Mouse (Mus musculus): ENCODE measurements around the gene Thop1. TPM values are rescaled to one million over a fixed set of nuclear protein-coding genes. Genes with fewer than 3 reads are reported as not detected.
"Not testable (repeated sequence)": the region's sequence is repeated elsewhere in the genome, so short reads cannot be mapped to it uniquely, and the experiment has no call there.

The Thop1 gene
- total RNA-seq (2021) = 10 to 100 TPM; 14.5 to 15.5 TPM

DNA sequence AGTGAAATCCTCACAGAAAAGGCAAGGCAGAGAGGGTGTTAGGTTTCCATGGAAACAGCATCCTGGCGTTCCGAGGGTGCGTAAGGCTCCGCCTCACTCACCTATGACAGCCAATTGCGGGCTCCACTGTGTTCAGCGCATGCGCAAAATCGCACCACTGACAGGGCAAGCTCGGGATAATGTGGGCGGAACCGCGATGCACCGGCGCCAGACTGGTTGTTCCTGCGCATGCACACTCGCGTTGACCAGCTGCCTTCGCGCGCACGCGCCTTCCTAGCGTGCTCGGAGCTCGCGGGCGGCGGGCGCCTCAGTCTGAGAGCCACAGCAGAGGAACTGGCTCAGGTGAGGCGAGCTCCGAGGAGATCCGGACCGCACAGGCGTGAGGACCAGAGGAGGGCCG lies at the start of gene Thop1:
TSS of gene Thop1 (plus strand) at position 200 of the 400 bp plus-strand sequence.
- peak; percentile 98 for DNase-seq

DNA sequence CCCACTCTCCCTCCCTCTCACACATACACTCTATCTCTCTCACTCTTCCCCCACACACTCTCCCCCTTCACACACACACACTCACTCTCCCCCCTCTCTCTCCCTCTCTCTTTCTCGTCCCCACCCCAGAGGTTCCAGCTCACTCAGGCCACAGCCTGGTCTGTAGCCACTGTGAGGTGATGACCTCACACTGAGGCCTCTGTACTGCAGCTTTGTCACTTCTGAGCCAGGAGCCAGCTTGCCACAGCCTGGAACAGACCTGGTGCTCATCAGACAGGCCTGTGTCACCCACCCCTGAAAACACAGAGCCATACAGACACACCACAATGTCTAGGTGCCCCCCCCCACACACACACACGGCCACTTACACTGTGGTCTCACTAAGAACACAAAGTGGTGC lies 49.6 kb upstream of the Thop1 start:
- DNase-seq = no peak

DNA sequence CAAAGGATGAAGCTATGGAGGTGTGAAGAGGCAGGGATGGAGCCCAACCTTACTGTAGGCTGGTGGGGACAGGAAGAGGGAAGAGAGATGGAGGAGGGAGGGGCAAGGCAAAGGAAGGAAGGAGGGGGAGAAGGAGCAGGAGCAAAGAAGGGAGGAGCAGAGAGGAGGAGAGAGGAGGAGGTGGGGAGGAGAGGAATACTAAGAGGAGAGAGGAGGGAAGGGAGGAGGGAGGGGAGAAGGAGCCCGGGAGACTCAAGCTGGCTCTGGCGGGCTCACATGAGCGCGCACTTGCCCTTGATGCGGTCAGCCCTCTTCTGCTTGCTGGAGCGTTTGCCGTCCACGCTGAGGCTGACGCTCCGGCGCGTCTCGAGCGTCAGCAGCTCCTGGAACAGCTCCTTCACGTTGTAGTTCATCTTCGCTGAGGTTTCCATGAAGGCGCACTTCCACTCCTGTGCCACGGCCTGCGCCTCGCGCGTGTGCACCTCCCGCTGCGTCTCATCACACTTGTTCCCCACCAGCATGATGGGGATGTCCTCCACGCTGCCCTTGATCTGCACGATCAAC lies 48.2 kb upstream of the Thop1 start:
- DNase-seq = no peak

DNA sequence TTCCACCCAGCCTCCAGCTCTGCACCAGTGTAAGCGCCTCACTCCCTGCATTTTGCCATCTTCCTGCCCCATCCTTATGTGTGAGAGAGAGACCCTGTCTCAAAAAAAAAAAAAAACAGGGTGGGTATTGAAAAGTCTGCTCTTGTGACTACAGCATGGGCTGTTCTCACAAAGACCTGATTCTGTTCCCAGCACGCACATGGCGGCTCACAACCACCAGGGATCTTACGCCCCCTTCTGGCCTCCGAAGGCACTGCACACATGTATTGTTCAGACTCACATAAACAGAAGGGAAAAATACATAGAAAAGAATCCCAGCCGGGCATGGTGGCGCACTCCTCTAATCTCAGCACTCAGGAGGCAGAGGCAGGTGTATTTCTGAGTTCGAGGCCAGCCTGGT lies 47.1 kb upstream of the Thop1 start:
- DNase-seq = no peak

DNA sequence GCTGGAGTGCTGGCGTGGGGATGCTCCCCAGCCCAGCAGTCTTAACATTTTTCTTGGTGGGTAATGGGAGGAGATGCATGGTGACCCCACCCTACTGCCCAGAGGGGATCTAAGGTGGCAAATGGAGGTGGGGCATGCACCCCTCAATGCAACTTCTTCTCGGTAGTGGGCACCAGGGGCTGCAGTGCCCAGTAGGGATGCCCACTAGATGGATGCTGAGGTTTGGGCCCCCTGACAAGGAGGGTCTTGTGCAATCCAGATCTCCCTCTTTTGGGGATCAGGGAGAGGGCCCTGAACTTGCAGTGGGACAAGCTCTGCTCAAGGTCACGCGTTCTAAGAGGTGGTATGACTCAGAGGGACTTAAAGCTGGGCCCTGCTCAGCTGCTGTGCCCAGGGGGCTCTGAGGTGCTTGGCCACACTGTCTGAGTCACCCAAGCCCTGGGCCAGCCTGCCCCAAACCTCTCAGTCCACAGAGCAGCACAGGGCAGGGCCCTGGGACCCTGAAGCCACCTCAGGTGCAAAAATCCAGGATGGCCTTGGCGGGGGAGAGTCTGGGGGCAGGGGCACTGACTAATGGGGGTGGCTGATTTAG lies 45.4 kb upstream of the Thop1 start:
- no peak for DNase-seq

DNA sequence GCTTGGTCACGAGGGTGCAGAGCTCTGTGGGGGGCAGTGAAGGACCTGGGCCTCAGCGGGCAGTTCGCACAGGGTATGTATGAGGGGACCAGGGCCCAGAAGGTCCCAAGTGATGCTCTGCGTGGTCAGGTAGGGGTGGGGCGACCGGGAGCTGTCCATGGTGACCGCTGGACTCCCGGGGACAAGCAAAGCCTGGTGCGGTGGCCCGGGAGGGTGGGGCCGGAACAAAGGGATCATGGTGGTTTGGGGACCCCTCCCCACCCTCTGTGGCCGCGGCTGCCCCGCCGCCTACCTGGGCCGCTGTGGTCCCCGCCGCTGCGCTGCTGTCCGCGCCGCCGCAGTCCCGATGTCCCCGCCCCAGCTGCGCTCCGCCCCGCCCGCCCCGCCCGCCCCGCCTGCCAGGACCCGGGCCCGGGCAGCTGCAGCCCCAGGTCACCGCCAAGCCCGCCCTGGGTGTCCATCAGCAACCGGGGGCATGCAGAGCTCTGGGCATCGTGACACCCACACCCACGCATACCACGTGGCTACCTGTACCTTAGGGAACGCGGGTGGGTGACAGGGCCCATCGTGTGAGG lies 44.7 kb upstream of the Thop1 start:
- peak; percentile 37 for DNase-seq

DNA sequence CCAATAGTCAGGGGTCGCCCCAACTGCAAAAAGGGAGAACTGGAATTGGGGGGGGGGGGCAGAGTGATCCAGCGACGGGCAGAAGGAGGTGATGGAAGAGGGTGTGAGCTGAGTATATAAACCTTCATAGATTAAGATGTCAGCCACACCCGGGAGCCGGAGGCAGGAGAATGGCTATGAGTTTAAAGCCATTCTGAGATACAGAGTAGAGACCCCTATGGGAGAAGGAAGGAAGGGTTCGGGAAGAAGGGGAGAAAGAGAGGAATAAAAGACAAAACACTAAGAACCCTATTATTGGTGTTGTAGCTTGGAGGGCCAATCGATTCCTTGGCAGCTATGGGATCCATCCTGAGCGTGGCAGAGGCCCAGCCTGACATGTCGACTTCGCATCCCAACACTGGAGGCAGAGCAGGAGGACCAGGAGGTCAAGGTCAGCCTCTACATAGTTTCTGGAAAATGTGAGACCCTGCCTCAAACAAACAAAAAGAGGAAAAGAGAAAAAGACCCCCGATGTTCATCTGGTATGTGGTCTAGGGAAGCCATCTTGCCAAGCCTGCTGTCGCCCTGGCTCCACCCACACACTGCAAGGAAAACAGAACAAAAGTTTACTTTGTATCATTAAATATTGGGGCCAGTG lies 44.1 kb upstream of the Thop1 start, which contains the start of gene Diras1:
TSS of gene Diras1 (minus strand) at position 24 of the 637 bp plus-strand sequence.
- DNase-seq = no peak

DNA sequence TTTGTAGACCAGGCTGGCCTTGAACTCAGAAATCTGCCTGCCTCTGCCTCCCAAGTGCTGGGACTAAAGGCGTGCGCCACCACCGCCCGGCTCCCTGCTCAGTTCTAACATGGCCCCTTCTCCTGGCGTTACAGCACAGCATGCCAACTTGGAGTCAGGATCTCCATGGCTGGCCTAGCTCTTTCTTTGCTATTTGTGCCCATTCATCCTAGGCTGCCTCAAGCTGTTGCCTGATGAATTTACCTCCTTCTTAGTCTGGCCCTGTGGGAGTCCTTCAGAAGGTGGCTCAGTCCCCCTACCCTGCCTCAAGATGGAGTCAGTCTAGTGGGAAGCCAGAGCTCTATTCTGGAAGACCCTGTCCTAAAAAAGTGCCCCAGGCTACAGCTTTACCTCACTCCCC lies 43.0 kb upstream of the Thop1 start:
- DNase-seq = no peak

DNA sequence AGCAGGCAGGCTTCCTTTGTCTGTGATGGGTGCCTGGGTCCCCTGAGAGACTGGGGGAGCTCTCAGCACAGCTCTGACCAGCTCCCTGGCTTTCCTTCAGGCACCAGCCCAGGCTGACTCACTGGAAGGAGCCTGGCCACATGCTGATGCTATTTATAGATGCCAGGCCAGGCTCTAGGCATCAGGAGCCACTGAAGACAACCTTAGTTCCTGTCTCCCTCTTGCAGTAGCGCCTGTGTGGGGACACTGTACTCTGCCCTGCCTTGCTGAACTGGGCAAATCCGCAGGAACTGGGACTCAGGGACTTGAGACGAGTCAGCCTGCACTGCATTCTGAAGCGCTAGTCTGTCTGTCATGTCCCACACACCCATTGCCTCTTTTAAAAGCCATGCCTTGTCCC lies 42.5 kb upstream of the Thop1 start:
- peak; percentile 31 for DNase-seq

DNA sequence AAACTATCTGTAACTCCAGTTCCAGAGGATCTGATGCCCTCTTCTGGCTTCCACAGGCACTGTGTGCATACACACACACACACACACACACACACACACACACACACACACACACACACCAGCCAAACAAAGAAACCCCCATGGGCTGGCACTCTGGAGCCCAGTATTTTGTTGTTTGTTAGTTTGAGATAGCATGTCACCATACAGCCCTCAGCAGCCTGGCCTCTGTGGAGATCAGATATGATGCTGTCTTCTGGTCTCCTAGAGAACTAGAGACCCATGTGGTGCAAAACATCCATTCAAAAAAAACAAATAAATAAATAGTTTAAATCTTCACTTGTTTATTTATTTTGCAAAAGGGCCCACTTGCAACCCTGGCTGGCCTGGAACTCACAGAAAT lies 41.6 kb upstream of the Thop1 start:
- no peak for DNase-seq

DNA sequence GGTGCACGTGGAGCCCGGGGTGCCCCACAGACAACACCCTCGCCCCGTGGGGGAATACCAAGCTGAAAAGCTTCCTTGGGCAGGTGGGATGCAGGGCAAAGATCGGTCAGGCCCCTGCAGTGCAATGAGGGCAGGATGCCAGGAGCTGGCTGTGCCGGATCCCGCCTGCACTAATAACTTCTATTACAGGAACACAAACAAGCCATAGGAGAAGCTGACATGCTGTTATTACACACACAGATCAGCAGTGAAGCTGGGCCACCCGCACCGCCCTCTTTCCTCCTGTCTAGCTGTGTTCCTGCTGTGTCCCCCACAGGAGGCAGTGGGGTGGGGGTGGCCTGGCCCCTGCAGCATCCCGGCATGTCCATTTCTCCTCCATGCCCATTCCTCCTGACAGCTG lies 40.8 kb upstream of the Thop1 start:
- DNase-seq = no peak

DNA sequence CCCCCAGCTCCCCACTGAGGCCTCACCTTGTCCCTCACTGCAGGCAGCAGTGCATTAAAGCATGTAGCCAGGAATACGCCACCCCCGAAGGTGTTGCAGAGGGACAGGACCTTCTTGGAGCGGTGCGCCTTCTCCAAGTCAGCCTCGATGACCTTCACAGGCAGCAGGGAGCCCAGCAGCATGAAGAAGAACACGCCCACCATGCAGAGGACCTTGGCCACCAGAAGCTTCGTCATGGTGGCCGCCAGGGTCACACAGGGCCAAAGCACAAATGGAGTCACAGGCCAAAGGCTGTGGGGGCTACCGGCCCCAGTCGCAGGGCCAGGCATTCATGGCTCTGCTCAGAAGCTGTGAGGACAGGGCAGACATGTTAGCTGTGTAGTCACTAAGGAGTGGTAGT lies 36.2 kb upstream of the Thop1 start:
- DNase-seq = no peak

DNA sequence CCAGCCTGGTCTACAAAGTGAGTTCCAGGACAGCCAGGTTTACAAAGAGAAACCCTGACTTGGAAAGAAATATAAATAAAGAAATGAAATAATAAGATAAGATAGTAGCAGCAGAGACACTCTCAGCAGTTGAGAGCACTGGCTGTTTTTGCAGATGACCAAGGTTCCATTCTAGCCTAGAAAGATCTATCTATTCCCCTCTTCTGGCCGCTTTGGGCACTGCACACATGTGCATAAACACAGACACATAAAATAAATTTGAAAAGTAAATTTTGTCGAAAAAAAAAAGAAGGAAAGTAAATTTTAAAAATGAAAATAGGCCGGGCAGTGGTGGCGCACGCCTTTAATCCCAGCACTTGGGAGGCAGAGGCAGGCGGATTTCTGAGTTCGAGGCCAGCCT lies 33.6 kb upstream of the Thop1 start:
- DNase-seq = no peak

DNA sequence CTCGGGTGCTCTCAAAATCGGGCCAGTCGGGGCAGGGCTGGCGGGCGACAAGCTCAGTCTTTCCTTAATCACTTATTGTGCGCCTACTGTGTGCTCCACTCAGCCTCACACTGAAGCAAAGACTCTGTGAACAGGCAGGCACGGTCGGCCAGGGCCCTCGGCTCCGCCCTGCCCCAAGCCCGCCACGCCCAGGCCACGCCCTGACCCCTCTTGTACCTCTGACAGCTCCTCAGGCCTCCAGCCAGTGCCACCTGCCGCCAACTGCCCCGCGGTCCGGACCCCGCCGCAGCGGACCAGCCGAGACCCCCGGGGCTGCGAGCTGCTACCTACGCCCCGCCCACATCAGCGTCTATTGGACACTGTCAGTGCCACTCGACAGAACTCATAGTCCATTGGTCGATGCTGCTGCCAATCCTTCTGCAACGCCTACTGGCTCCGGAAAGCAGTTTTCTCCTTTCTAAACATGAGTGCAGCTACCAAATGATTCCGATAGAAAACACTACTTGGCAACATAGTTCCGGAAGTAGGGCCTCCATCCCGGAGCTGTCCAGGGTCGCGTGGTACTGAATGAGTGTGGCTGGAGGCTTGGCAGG lies 32.8 kb upstream of the Thop1 start, which contains the start of gene Slc39a3:
TSS of gene Slc39a3 (minus strand) at position 439 of the 593 bp plus-strand sequence.
- peak; percentile 100 for DNase-seq

DNA sequence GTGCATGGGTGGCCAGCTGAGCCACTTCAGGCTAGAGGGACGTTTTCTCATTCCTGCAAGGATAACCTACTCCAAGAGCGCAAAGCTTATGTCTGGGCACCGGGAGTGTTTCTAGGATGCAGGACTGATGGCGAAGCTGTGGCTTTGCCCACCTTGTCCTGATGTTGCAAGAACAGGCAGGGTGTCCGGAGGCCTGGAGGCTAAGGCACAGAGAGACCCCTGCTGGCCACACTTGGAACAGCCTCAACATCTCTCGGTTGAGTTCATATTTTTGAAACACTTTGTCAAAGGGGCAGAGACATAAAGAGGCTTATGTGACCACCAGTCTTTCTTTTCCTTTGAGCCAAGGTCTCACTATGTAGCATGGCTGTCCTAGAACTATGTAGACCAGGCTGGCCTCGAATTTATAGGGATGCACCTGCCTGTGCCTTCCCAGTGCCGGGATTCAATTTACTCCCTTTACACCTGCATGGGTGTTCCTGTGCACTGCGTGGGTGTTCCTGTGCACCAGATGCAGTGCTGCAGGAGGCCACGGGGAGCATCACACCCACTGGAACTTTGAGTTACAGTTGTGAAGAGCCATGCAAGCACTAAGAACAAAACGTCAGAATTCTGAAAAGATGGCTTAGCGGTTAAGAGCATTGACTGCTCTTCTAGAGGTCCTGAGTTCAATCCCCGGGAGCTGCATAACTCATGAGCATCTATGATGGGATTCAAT lies 28.2 kb upstream of the Thop1 start:
- peak; percentile 81 for DNase-seq

DNA sequence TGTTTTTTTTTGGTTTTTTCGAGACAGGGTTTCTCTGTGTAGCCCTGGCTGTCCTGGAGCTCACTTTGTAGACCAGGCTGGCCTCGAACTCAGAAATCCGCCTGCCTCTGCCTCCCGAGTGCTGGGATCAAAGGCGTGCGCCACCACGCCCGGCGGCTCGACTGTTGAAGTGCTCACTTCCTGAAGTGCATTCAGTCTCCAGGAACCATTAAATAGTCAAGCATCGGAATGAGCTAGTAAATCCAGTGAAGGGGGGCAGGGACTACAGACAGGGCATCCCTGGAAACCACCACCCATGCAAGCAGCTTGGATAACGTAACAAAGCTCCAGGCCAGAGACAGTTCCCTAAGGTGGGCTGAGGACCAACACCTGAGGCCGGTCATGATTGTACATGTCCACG lies 24.6 kb upstream of the Thop1 start:
- DNase-seq = not testable (repeated sequence)

DNA sequence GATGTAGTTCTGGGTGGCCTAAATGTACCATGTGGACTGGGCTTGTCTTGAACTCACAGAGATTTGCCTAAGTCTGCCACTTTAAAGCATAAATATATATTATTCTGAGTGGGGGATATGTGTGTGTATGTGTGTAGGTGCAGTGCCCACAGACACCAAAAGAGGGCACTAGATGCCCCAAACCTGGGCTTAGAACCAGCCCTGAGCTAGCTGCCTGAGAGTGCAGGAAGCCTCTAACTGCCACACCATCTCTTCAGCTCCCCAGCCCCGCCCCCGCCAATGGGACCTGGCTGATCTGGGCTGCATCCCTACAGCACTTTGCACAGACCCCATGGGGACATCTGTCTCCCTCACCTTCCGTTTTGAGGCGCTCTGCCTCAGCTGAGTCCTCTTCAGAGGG lies 19.2 kb upstream of the Thop1 start:
- no peak for DNase-seq

DNA sequence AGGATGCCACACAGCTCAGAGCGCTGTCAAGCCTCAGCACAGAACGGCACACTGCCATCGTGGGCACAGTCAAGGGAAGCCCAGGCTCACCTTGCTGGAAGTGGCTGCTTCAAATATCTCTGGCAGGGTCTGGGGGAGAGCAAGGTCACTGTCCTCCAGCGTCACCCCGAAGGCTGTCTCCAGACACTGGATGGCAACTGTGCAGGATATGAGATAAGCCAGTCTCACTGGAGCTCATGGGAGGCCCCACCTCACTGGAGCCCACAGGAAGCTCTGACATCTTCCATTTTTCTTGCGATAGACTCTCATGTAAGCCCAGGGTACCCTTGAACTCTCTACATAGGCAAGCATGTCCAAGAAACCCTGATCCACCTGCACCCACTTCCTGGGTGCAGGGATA lies 18.7 kb upstream of the Thop1 start:
- DNase-seq = no peak

DNA sequence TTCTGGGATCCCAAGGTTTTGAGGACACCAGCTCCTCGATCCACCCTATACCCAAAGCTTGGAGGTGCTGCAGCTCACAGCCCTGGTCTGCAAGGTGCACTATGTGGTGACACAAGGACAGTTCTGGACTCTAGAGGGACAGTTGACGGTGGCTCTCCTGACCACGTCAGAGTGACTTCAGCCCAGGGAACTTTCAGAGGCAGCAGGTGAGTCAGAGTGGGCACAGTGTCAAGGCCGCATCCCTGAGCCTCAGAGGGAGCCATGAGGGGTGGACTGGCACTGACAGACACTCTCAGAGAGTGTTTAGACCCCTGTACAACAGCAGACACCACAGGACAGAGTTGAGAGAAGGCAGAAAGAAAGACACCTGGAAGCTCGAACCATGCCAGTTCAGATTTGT lies 17.3 kb upstream of the Thop1 start:
- no peak for DNase-seq

DNA sequence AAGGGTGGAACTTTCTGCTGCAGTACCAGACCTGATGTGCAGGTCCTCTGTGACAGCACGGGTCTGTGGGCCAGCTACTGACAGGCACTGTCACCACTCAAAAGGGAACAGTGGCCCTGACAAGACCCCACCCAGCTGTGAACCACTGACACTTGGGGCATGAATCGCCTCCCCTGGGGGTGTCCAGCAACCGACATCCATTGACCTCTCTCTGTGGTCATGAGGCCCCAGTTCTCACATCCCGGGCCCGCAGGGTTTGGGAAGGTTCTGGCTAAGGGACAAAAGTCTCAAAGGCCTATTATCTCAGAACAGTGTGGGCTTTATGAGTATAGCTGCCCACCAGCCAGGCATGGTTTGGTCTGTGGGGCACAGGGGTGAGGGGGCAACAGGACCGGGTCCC lies 14.7 kb upstream of the Thop1 start:
- DNase-seq = no peak

DNA sequence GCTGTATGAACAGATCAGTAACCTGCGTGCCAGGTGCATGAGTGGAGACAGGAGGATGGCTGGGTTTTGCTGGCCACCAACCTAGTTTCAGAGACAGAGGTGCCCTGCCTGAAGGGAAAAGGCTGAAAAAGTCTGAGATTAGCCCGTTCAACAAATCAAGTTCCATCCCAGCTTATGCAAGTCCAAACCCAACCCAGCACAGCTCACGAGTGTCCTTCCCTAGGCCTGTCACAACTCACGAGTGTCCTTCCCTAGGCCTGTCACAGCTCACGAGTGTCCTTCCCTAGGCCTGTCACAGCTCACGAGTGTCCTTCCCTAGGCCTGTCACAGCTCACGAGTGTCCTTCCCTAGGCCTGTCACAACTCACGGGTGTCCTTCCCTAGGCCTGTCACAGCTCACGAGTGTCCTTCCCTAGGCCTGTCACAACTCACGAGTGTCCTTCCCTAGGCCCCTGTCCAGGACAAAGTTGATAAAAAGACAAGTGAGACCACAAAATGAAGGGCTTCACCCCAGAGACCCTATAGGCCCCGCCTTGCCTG lies 14.0 kb upstream of the Thop1 start:
- not testable (repeated sequence) for DNase-seq

DNA sequence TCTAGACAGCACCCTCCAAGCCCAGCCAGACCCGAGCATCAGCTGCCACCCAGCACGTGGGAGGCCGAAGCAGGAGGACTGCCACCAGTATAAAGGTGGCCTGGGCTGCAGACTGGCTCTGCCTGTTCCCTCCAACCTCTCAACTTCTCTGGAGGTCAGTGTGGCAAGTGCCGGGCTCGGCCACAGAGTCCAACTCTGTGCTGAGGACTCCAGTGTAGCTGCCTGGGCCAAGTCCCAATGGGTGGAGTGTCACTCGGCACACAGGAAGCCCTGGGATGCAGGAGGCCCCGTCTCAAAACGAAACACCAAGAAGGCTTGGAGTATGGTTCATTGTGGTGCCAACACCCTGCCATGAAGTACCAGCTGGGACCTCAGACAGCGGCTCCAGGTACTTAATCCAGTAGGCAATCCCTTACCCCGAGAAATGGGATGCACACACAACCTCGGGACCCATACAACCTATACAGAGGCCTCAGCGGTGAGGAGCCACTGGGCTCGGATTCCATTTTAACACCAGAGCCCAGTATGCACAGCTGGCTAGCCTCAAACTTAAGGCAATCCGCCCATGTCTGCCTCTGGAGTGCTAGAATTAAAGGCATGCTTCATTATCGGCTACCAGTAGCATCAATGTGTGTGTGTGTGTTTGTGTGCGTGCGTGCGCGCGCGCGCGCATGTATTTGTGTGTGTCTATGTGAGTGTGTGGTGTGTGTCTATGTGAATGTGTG lies 12.3 kb upstream of the Thop1 start:
- DNase-seq = peak; percentile 38

Measured in heart, postnatal 4 days (tissue).